21 mouse cellular contexts compared by ENCODE assay signal in the genomic region with DNA sequence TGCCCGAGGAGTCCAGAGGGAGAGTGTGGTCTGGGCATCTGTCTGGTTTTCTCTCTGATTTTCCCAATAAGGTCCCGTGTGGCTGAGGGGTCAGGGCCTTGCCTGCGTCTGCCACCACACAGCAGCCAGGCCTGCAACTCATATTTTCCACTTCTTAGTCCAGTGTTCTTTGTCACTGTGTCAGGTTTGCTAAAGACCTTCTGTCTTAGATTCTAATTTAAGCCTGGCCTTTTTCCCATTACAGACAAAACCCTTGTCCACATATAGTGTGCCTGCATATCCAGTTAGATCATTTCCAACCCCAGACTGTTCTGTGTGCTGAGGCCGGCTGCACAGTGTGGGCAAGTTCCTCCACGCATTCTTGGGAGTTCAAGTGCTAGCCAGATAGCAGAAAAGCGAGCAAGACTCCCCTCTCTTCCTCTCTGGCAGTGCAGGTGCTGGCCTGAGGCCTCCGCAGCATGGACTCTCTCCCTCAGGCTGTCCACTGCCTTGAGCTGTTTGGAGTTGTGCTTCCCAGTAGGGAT. TPM values are rescaled to one million over a fixed set of nuclear protein-coding genes. Genes with fewer than 3 reads are reported as not detected.
DNase-seq lines count a peak whose midpoint lies in the region; ATAC-seq and TF ChIP-seq lines count a peak whose summit lies in the region.
"Had no signal": no experiment of that assay in that cellular context is flagged by ENCODE, and none has a peak within 500 bp of the region (broad histone marks: within the 10 kb centered on the region; RNA-seq: fewer than 3 reads in every experiment).

No protein-coding gene starts in this region.

- no peaks in the 10 kb centered on the region for H3K9me3 ChIP-seq in forebrain, postnatal 0 days (ENCODE audit: low read length)
- H3K9me3 ChIP-seq: forebrain, embryonic 10.5 days; G1E; hindbrain, embryonic 13.5 days; liver, embryonic 13.5 days; midbrain, embryonic 12.5 days; neural tube, embryonic 12.5 days had no signal

- intact Hi-C loops in heart, postnatal 10 days (cut with DNase I): no loop called here

- WGBS in thymus, adult 2 months: 90% methylated on average over 7 of the region's 7 CpGs
- 73% methylated on average over 7 of the region's 7 CpGs for WGBS in forebrain, postnatal 0 days

- no peak overlapping the region for H3K9ac ChIP-seq in forebrain, postnatal 0 days
- H3K9ac ChIP-seq: hindbrain, embryonic 13.5 days; liver, embryonic 13.5 days; midbrain, embryonic 12.5 days; neural tube, embryonic 12.5 days had no signal

- ATAC-seq in frontal cortex, adult (ENCODE audit: low TSS enrichment): peak; percentile 58; the same call in 1 of the 2 replicates
- no peak for ATAC-seq in forebrain, postnatal 0 days
- ATAC-seq: activated CD4-positive, CD25-positive, alpha-beta regulatory T cell, adult 4 months; intestine, postnatal 0 days had no signal

- DNase-seq in frontal cortex, postnatal 25 days (ENCODE audit: low spot score in 2 of 2): no peak
- DNase-seq in Muller cell, postnatal 12 days (ENCODE audit: inconsistent ontology term): peak; percentile 2
- DNase-seq in cerebellum, postnatal 36 days: peak; percentile 38 to 59
- peak; percentile 25 to 37 for DNase-seq in heart, postnatal 10 days
- no peak for DNase-seq in thymus, adult 2 months
- no peak for DNase-seq in forebrain, postnatal 0 days
- DNase-seq in left cerebral cortex, adult 11 months (ENCODE audit: low spot score): no peak
- DNase-seq: B cell, adult 2 months; kidney, postnatal 4 days; liver, embryonic 13.5 days; lung, postnatal 14 days; retina, postnatal 1 day; spleen, adult 18-20 months had no signal

- H3K4me3 ChIP-seq in thymus, adult 2 months (ENCODE audit: control insufficient read depth, insufficient read depth, low read length): no peak overlapping the region
- no peak overlapping the region for H3K4me3 ChIP-seq in forebrain, postnatal 0 days (ENCODE audit: low read depth, low read length)
- H3K4me3 ChIP-seq: forebrain, embryonic 10.5 days; hindbrain, embryonic 13.5 days; liver, embryonic 13.5 days; midbrain, embryonic 12.5 days; neural tube, embryonic 12.5 days had no signal

- no peaks in the 10 kb centered on the region for H3K36me3 ChIP-seq in thymus, adult 2 months (ENCODE audit: control insufficient read depth, insufficient read depth, low read length)
- peaks cover 48% of the 10 kb centered on the region for H3K36me3 ChIP-seq in forebrain, postnatal 0 days (ENCODE audit: insufficient read depth)
- H3K36me3 ChIP-seq: G1E; liver, embryonic 13.5 days had no signal

- TF ChIP-seq POLR2A in thymus, adult 2 months (IDR thresholded peaks at IDR 0.05; ENCODE audit: control insufficient read depth, extremely low read depth, insufficient read depth, low read length, poor library complexity): no peak

- no peaks in the 10 kb centered on the region for H3K4me1 ChIP-seq in thymus, adult 2 months (replicated peaks; ENCODE audit: control insufficient read depth, insufficient read depth, low read length)
- no peaks in the 10 kb centered on the region for H3K4me1 ChIP-seq in forebrain, postnatal 0 days (ENCODE audit: insufficient read depth)
- H3K4me1 ChIP-seq: hindbrain, embryonic 13.5 days; liver, embryonic 13.5 days; midbrain, embryonic 12.5 days; neural tube, embryonic 12.5 days had no signal

- H3K27ac ChIP-seq in thymus, adult 2 months (ENCODE audit: control insufficient read depth, insufficient read depth, low read length): no peak overlapping the region
- no peak overlapping the region for H3K27ac ChIP-seq in forebrain, postnatal 0 days (ENCODE audit: low read depth, low read length)
- H3K27ac ChIP-seq: forebrain, embryonic 10.5 days; hindbrain, embryonic 13.5 days; liver, embryonic 13.5 days; midbrain, embryonic 12.5 days; neural tube, embryonic 12.5 days had no signal

- no peaks in the 10 kb centered on the region for H3K27me3 ChIP-seq in thymus, adult 2 months (ENCODE audit: control insufficient read depth, insufficient read depth, low read length)
- H3K27me3 ChIP-seq in forebrain, postnatal 0 days (ENCODE audit: insufficient read depth, low read length): no peaks in the 10 kb centered on the region
- H3K27me3 ChIP-seq: hindbrain, embryonic 13.5 days; liver, embryonic 13.5 days; midbrain, embryonic 12.5 days; neural tube, embryonic 12.5 days had no signal

- no peak for TF ChIP-seq CTCF in thymus, adult 2 months (IDR thresholded peaks at IDR 0.05; ENCODE audit: borderline replicate concordance, control insufficient read depth, extremely low read depth, insufficient read depth, low read length, poor library complexity)
- no peak for TF ChIP-seq CTCF in forebrain, postnatal 0 days (IDR thresholded peaks at IDR 0.05; ENCODE audit: low read depth)

- H3K4me2 ChIP-seq in forebrain, postnatal 0 days (ENCODE audit: low read depth): no peak overlapping the region
- H3K4me2 ChIP-seq: hindbrain, embryonic 13.5 days; liver, embryonic 13.5 days; midbrain, embryonic 12.5 days; neural tube, embryonic 12.5 days had no signal

RNA-seq across cellular contexts. Expression of a gene that starts 43.4 kb away (rescaled TPM):
- 10 to 100 TPM; 87.8 to 94.6 TPM for total RNA-seq in heart, postnatal 10 days (2021)
- polyA plus RNA-seq in thymus, adult 2 months (2012; rRNA removed): 56.3 and 61.3 TPM in 2 replicates
- total RNA-seq in forebrain, postnatal 0 days (2014; rRNA removed): 36.2 and 45.3 TPM in 2 replicates
- polyA plus RNA-seq in forebrain, postnatal 0 days (2015; fragmentation: Nextera tagmentation; extraction: Ambion mirVana): 28.5 and 37.1 TPM in 2 replicates

RNA-seq across cellular contexts. Expression of a gene that starts 43.4 kb away (rescaled TPM):
- total RNA-seq in heart, postnatal 10 days (2021): 10 to 100 TPM; 38.5 to 40.5 TPM
- polyA plus RNA-seq in thymus, adult 2 months (2012; rRNA removed): 40.7 and 49.1 TPM in 2 replicates
- 78.3 and 88.8 TPM in 2 replicates for total RNA-seq in forebrain, postnatal 0 days (2014; rRNA removed)
- polyA plus RNA-seq in forebrain, postnatal 0 days (2015; fragmentation: Nextera tagmentation; extraction: Ambion mirVana): 125 and 139 TPM in 2 replicates

Comparison
In these comparisons a context has a peak if more than half of its experiments do, and no peak if none do; other contexts are left out.
1. DNase-seq: peak in Muller cell, postnatal 12 days (single experiment), cerebellum, postnatal 36 days (2 of 2) and heart, postnatal 10 days (2 of 2); none in frontal cortex, postnatal 25 days (0 of 2), thymus, adult 2 months (single experiment), forebrain, postnatal 0 days (single experiment) and left cerebral cortex, adult 11 months (single experiment).